Comparison of ENCODE assay signal across 31 mouse cellular contexts in the genomic region with DNA sequence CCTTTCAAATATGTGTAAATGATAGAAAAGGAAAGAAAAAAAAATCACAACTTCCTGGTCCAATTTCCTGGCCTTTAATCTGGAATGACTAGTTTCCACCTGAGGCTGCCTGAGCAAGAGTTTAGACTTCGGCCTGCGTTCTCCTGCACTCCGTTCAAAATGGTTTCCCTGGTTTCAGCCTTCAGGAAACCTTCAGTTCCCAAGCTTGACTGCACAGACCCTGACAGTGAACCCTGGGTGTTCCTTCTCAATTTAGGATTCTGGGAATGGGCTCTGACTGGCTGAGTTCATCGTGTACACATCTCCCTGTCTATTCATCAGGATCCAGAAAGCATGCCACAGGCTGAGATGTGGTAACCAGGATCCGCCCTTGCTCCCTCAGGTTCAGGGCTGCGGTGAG. TPM values are rescaled to one million over a fixed set of nuclear protein-coding genes. Genes with fewer than 3 reads are reported as not detected.
"Had no signal": no experiment of that assay in that cellular context is flagged by ENCODE, and none has a peak within 500 bp of the region (broad histone marks: within the 10 kb centered on the region; RNA-seq: fewer than 3 reads in every experiment).

No protein-coding gene starts in this region.

- ATAC-seq: liver, embryonic 12.5 days; liver, postnatal 0 days; lung, postnatal 0 days; midbrain, embryonic 13.5 days; midbrain, embryonic 15.5 days; midbrain, embryonic 16.5 days had no signal

- H3K9ac ChIP-seq: limb, embryonic 12.5 days; limb, embryonic 13.5 days; limb, embryonic 15.5 days; liver, embryonic 12.5 days; liver, embryonic 13.5 days; liver, embryonic 14.5 days; liver, embryonic 15.5 days; liver, postnatal 0 days; lung, embryonic 14.5 days; lung, embryonic 15.5 days; midbrain, embryonic 12.5 days; midbrain, embryonic 13.5 days; midbrain, embryonic 15.5 days; neural tube, embryonic 12.5 days had no signal

- H3K4me2 ChIP-seq: limb, embryonic 12.5 days; limb, embryonic 13.5 days; limb, embryonic 15.5 days; liver, embryonic 11.5 days; liver, embryonic 12.5 days; liver, embryonic 13.5 days; liver, embryonic 15.5 days; lung, embryonic 14.5 days; lung, embryonic 15.5 days; midbrain, embryonic 12.5 days; midbrain, embryonic 13.5 days; midbrain, embryonic 15.5 days; neural tube, embryonic 12.5 days had no signal

- H3K27me3 ChIP-seq: megakaryocyte, embryonic 14.5 days had no signal

- DNase-seq: left cerebral cortex, postnatal 4 days; liver; liver, embryonic 13.5 days; liver, postnatal 0 days; lung, adult 18-20 months; lung, adult 2 months; lung, embryonic 14.5 days; lung, postnatal 10 days; lung, postnatal 14 days; lung, postnatal 36 days; lung, postnatal 4 days; midbrain, embryonic 14.5 days had no signal

- H3K4me3 ChIP-seq: left cerebral cortex, adult 2 months; limb, embryonic 10.5 days; limb, embryonic 12.5 days; limb, embryonic 13.5 days; limb, embryonic 15.5 days; liver, embryonic 12.5 days; liver, embryonic 13.5 days; liver, embryonic 15.5 days; lung, embryonic 15.5 days; megakaryocyte, embryonic 14.5 days; midbrain, embryonic 12.5 days; midbrain, embryonic 13.5 days; midbrain, embryonic 15.5 days; myocyte; neural tube, embryonic 12.5 days had no signal

- H3K36me3 ChIP-seq: limb, embryonic 10.5 days; limb, embryonic 12.5 days; limb, embryonic 13.5 days; limb, embryonic 15.5 days; liver, embryonic 12.5 days; liver, embryonic 13.5 days; liver, embryonic 15.5 days; lung, embryonic 15.5 days; midbrain, embryonic 12.5 days; midbrain, embryonic 13.5 days; midbrain, embryonic 15.5 days; neural tube, embryonic 12.5 days had no signal

- H3K27ac ChIP-seq: left cerebral cortex, adult 2 months; limb, embryonic 10.5 days; limb, embryonic 12.5 days; limb, embryonic 13.5 days; limb, embryonic 15.5 days; liver, embryonic 12.5 days; liver, embryonic 13.5 days; liver, embryonic 14.5 days; liver, embryonic 15.5 days; lung, embryonic 15.5 days; macrophage; midbrain, embryonic 12.5 days; midbrain, embryonic 13.5 days; midbrain, embryonic 15.5 days; neural tube, embryonic 12.5 days had no signal

- H3K9me3 ChIP-seq: limb, embryonic 10.5 days; limb, embryonic 12.5 days; limb, embryonic 13.5 days; limb, embryonic 15.5 days; liver, embryonic 12.5 days; liver, embryonic 13.5 days; liver, embryonic 15.5 days; lung, embryonic 15.5 days; megakaryocyte, embryonic 14.5 days; midbrain, embryonic 12.5 days; midbrain, embryonic 13.5 days; midbrain, embryonic 15.5 days; neural tube, embryonic 12.5 days had no signal

RNA-seq across cellular contexts. Expression of gene Myl4, which starts 53.7 kb away (rescaled TPM):
- polyA plus RNA-seq: macrophage had no signal
